Mouse (Mus musculus) small intestine, adult 2 months (tissue): ENCODE results near the gene Golph3.

Source experiments
- CTCF ChIP-seq: fragments of 200-500 bp; IDR thresholded peaks from 2 replicates; pipeline ENCODE4 v1.5.1; 2012; ENCODE audit warnings: low read depth, mild to moderate bottlenecking, control low read depth, inconsistent platforms, low read length, moderate library complexity, mixed read lengths; ENCODE audit not compliant: insufficient replicate concordance, insufficient read length; ENCODE audit errors: extremely low read depth
- POLR2A ChIP-seq: fragments of 200-500 bp; IDR thresholded peaks from 2 replicates; pipeline ENCODE4 v1.6.1; 2012; ENCODE audit warnings: low read depth, mild to moderate bottlenecking, control low read depth, inconsistent platforms, low read length, moderate library complexity

DNA sequence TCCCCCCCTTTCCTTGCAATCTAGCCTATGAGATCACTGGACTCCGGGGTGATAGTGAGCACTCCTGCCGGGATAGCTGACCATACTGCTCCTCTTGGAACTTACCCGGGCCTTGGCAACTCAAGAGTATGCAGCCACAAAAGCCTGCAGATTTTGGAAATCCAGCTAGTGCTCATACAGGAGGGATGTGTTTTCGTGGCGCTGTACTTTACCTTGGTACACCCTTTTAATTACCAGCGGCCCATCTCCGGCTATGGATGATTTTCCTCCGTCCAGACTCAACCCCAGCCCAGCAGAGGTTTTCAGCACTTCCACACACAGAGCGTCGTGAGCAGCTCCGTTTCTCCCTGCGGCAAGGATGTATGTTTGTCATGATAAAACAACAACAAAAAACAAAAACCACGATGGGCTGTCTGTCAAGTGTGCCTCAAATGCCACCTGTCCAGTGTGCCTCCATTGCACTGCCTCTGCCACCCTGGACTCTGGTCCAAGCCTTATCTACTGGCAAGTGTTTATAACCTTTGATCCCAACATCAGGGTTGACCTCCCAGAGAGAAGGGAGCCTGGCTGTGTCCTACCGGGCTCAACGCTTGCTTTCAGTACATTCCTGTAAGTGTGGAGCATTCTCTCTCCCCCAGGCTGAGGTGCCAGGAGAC is 44.3 kb downstream of the Golph3 start:
- TF ChIP-seq CTCF = no peak
- no peak for TF ChIP-seq POLR2A
